Mouse (Mus musculus): ENCODE data around the gene G6pc2.

G6pc2 gene

GRCm38 (mm10) chr2:69239315-69239714 is 28.4 kb downstream of the G6pc2 start:
- no peak for ATAC-seq (ENCODE audit: low TSS enrichment)

GRCm38 (mm10) chr2:69244924-69245323 is 34.1 kb downstream of the G6pc2 start:
- ATAC-seq (ENCODE audit: low TSS enrichment), result no peak

GRCm38 (mm10) chr2:69247081-69247480 is 36.2 kb downstream of the G6pc2 start:
- no peak for ATAC-seq (ENCODE audit: low TSS enrichment)

GRCm38 (mm10) chr2:69248221-69248755 is 37.4 kb downstream of the G6pc2 start:
- no peak for ATAC-seq (ENCODE audit: low TSS enrichment)

- no peak for ATAC-seq (ENCODE audit: low TSS enrichment)
These were observed 53.3 kb downstream of the G6pc2 start for GRCm38 (mm10) chr2:69264069-69264618.

- peak; percentile 96 for ATAC-seq (ENCODE audit: low TSS enrichment)
These were observed 65.0 kb downstream of the G6pc2 start for GRCm38 (mm10) chr2:69275875-69276274.
